Mouse (Mus musculus): Measurements from ENCODE around the gene Grik3. TPM values are rescaled to one million over a fixed set of nuclear protein-coding genes. Genes with fewer than 3 reads are reported as not detected.

Gene Grik3
- polyA plus RNA-seq, 1 experiment from 2014 or later, result 0.07 TPM

- no peak overlapping the region for H3K4me3 ChIP-seq (ENCODE audit: low read depth, low read length)
- no peaks in the 10 kb centered on the region; the same call in 1 of the 2 replicates for H3K27me3 ChIP-seq (replicated peaks; ENCODE audit: control insufficient read depth, insufficient read depth, low read length)
- no peak for TF ChIP-seq CTCF (IDR thresholded peaks at IDR 0.05; ENCODE audit: low read depth)
- H3K4me1 ChIP-seq (replicated peaks; ENCODE audit: control insufficient read depth, insufficient read depth, low read length), result no peaks in the 10 kb centered on the region
- H3K36me3 ChIP-seq (ENCODE audit: control insufficient read depth, insufficient read depth), result no peaks in the 10 kb centered on the region
- H3K4me2 ChIP-seq (replicated peaks; ENCODE audit: low read depth), result no peak overlapping the region
- no peak overlapping the region for H3K9ac ChIP-seq (ENCODE audit: low read depth, low read length)
- no peak for ATAC-seq
- WGBS, result 8% methylated on average over 3 of the region's 3 CpGs
- H3K27ac ChIP-seq (ENCODE audit: low read depth, low read length), result no peak overlapping the region
- no peaks in the 10 kb centered on the region for H3K9me3 ChIP-seq (ENCODE audit: control insufficient read depth)
Measured at GRCm38 (mm10) chr4:125538301-125538965, 47.9 kb downstream of the Grik3 start.

- 81% methylated on average over 9 of the region's 9 CpGs for WGBS
- no peaks in the 10 kb centered on the region; the same call in 1 of the 2 replicates for H3K27me3 ChIP-seq (replicated peaks; ENCODE audit: control insufficient read depth, insufficient read depth, low read length)
- H3K4me3 ChIP-seq (ENCODE audit: low read depth, low read length), result no peak overlapping the region
- H3K27ac ChIP-seq (ENCODE audit: low read depth, low read length), result no peak overlapping the region
- no peak for ATAC-seq
- no peak for TF ChIP-seq CTCF (IDR thresholded peaks at IDR 0.05; ENCODE audit: low read depth)
- H3K36me3 ChIP-seq (ENCODE audit: control insufficient read depth, insufficient read depth), result no peaks in the 10 kb centered on the region
- H3K4me2 ChIP-seq (replicated peaks; ENCODE audit: low read depth), result no peak overlapping the region
- no peaks in the 10 kb centered on the region for H3K9me3 ChIP-seq (ENCODE audit: control insufficient read depth)
- H3K4me1 ChIP-seq (replicated peaks; ENCODE audit: control insufficient read depth, insufficient read depth, low read length), result no peaks in the 10 kb centered on the region
- no peak overlapping the region for H3K9ac ChIP-seq (ENCODE audit: low read depth, low read length)
Measured at GRCm38 (mm10) chr4:125539617-125540016, 49.1 kb downstream of the Grik3 start.

DNA sequence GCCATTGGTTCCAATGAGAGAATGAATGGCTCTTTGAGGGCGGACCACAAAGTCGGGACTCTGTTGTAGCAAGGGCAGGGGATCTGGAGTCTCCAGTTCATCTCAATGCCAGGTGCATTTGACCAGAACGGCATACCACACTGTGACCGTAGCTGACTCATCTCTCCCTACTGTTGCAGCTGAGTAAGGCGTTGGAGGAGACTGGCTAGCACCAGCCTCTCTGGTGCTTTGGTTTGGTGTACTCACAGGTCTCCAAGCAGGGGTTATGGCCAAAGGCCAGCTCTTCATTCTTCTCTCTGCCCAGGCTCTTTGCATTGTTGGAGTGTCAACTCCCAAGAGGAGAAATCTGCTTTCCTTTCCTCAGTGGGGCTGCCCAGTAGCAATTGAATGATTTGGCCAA, 52.7 kb downstream of the Grik3 start:
- no peak for ATAC-seq
- no peak overlapping the region for H3K27ac ChIP-seq (ENCODE audit: low read depth, low read length)
- no peaks in the 10 kb centered on the region for H3K9me3 ChIP-seq (ENCODE audit: control insufficient read depth)
- H3K27me3 ChIP-seq (replicated peaks; ENCODE audit: control insufficient read depth, insufficient read depth, low read length), result no peaks in the 10 kb centered on the region
- H3K4me1 ChIP-seq (replicated peaks; ENCODE audit: control insufficient read depth, insufficient read depth, low read length), result no peaks in the 10 kb centered on the region
- H3K4me2 ChIP-seq (replicated peaks; ENCODE audit: low read depth), result no peak overlapping the region
- WGBS, result 85% methylated on average over 5 of the region's 5 CpGs
- no peak overlapping the region for H3K9ac ChIP-seq (ENCODE audit: low read depth, low read length)
- no peak overlapping the region for H3K4me3 ChIP-seq (ENCODE audit: low read depth, low read length)
- H3K36me3 ChIP-seq (ENCODE audit: control insufficient read depth, insufficient read depth), result no peaks in the 10 kb centered on the region
- TF ChIP-seq CTCF (IDR thresholded peaks at IDR 0.05; ENCODE audit: low read depth), result no peak

GRCm38 (mm10) chr4:125544947-125545767, 54.7 kb downstream of the Grik3 start:
- Histone ChIP-seq H3K4me2 (replicated peaks; ENCODE audit: low read depth) (no peak overlapping the region), H3K4me3 (ENCODE audit: low read depth, low read length) (no peak overlapping the region), H3K9me3 (ENCODE audit: control insufficient read depth) (no peaks in the 10 kb centered on the region), H3K36me3 (ENCODE audit: control insufficient read depth, insufficient read depth) (no peaks in the 10 kb centered on the region), H3K27me3 (replicated peaks; ENCODE audit: control insufficient read depth, insufficient read depth, low read length) (no peaks in the 10 kb centered on the region), H3K9ac (ENCODE audit: low read depth, low read length) (no peak overlapping the region), H3K27ac (ENCODE audit: low read depth, low read length) (no peak overlapping the region), H3K4me1 (replicated peaks; ENCODE audit: control insufficient read depth, insufficient read depth, low read length) (no peaks in the 10 kb centered on the region)
- no peak for ATAC-seq
- no peak for TF ChIP-seq CTCF (IDR thresholded peaks at IDR 0.05; ENCODE audit: low read depth)
- WGBS, result 42% methylated on average over 18 of the region's 18 CpGs

DNA sequence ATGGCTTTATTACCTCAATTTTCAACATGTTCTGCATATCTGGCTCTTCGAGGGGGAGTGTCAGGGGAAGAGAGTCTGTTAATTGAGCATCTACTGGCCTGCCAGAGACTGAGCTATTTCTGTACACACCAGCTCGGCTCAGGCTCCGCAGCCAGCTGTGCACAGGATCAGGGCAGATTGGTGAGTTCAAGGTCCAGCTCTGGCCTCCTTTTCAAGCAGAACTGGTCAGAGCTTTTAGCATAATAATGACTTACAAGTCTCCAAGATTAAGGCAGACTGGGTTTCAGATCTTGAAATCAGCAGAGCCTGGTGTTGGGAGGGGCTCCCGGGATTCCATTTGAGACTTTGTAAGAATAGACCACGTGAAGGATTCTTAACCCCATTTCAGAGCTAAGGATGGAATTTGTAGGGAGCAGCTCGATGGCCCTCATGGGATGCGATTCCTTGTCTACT, 55.3 kb downstream of the Grik3 start:
- Histone ChIP-seq H3K36me3 (ENCODE audit: control insufficient read depth, insufficient read depth) (no peaks in the 10 kb centered on the region), H3K4me1 (replicated peaks; ENCODE audit: control insufficient read depth, insufficient read depth, low read length) (no peaks in the 10 kb centered on the region), H3K9ac (ENCODE audit: low read depth, low read length) (no peak overlapping the region), H3K27me3 (replicated peaks; ENCODE audit: control insufficient read depth, insufficient read depth, low read length) (no peaks in the 10 kb centered on the region), H3K9me3 (ENCODE audit: control insufficient read depth) (no peaks in the 10 kb centered on the region), H3K4me3 (ENCODE audit: low read depth, low read length) (no peak overlapping the region), H3K27ac (ENCODE audit: low read depth, low read length) (no peak overlapping the region), H3K4me2 (replicated peaks; ENCODE audit: low read depth) (no peak overlapping the region)
- no peak for ATAC-seq
- no peak for TF ChIP-seq CTCF (IDR thresholded peaks at IDR 0.05; ENCODE audit: low read depth)
- WGBS, result 51% methylated on average over 7 of the region's 7 CpGs

DNA sequence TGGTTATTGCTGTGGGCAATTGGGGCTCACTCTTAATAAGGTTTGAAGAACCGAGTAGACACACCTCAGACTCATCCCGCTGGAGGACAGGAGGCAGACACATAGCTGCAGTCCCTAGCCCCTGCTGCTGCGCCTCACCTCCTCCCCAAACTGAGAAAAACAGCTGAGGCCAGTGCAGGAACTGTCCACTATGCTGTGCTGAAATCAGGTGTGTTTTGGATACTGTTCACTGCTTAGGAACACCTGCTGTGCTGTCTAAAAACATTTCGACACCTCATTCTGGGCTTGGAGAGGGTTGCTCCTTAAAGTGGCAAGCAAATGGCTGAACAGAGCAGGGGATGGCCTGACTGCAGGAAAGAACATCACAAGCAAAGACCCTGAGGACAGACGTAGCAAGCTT, 57.7 kb downstream of the Grik3 start:
- ATAC-seq, result no peak
- no peak overlapping the region for H3K4me2 ChIP-seq (replicated peaks; ENCODE audit: low read depth)
- TF ChIP-seq CTCF (IDR thresholded peaks at IDR 0.05; ENCODE audit: low read depth), result no peak
- H3K36me3 ChIP-seq (ENCODE audit: control insufficient read depth, insufficient read depth), result no peaks in the 10 kb centered on the region
- H3K4me1 ChIP-seq (replicated peaks; ENCODE audit: control insufficient read depth, insufficient read depth, low read length), result no peaks in the 10 kb centered on the region
- no peak overlapping the region for H3K27ac ChIP-seq (ENCODE audit: low read depth, low read length)
- H3K9ac ChIP-seq (ENCODE audit: low read depth, low read length), result no peak overlapping the region
- no peaks in the 10 kb centered on the region for H3K9me3 ChIP-seq (ENCODE audit: control insufficient read depth)
- H3K4me3 ChIP-seq (ENCODE audit: low read depth, low read length), result no peak overlapping the region
- WGBS, result 36% methylated on average over 5 of the region's 5 CpGs
- H3K27me3 ChIP-seq (replicated peaks; ENCODE audit: control insufficient read depth, insufficient read depth, low read length), result no peaks in the 10 kb centered on the region

All from intestine, postnatal 0 days (tissue).